Mouse (Mus musculus) v-Abl transformed pro-B cells (cell line): ENCODE measurements at regions not wholly inside any gene's neighbourhood (a gene's known extent, or its start where the extent isn't known, plus 50 kb on each side); places are given as distances from the start of the nearest gene placed in this dataset.
"Not testable (repeated sequence)": the region's sequence is repeated elsewhere in the genome, so short reads cannot be mapped to it uniquely, and the experiment has no call there.

Experiments used
- in situ Hi-C, 2 experiments: fragments of 400-800 bp; cut with MboI; formaldehyde crosslinking; loops; one replicate each; pipeline ENCODE4 v1.15.1; 2025; ENCODE audit not compliant: unreplicated experiment in 2 of 2

GRCm38 (mm10) chr1:157740725-157741665 lies 234.5 kb downstream of the Sec16b start:
- in situ Hi-C loops = loop anchor here in 1 of 2 experiments (10.0 kb wide), 1 partner anchor 914 kb away; no protein-coding TSS in a partner anchor

GRCm38 (mm10) chr1:157745611-157746010 lies 239.1 kb downstream of the Sec16b start:
- in situ Hi-C loops = loop anchor here in 1 of 2 experiments (10.0 kb wide), 1 partner anchor 909 kb away; no protein-coding TSS in a partner anchor

GRCm38 (mm10) chr1:157755015-157755649 lies 248.6 kb downstream of the Sec16b start:
- in situ Hi-C loops = no loop called here

GRCm38 (mm10) chr1:157756977-157757376 lies 250.4 kb downstream of the Sec16b start:
- in situ Hi-C loops = no loop called here

- in situ Hi-C loops = no loop called here
These were observed 251.8 kb downstream of the Sec16b start for GRCm38 (mm10) chr1:157758337-157758736.

- in situ Hi-C loops = no loop called here
These were observed 261.7 kb downstream of the Sec16b start for GRCm38 (mm10) chr1:157768201-157768600.

GRCm38 (mm10) chr1:157797711-157798110 lies 291.2 kb downstream of the Sec16b start:
- in situ Hi-C loops = no loop called here

- in situ Hi-C loops = no loop called here
These were observed 292.3 kb downstream of the Sec16b start for GRCm38 (mm10) chr1:157798561-157799553.

- in situ Hi-C loops = no loop called here
These were observed 294.6 kb downstream of the Sec16b start for GRCm38 (mm10) chr1:157801151-157801550.

- in situ Hi-C loops = no loop called here
These were observed 297.7 kb downstream of the Sec16b start for GRCm38 (mm10) chr1:157804229-157804628.

GRCm38 (mm10) chr1:157806296-157806695 lies 299.8 kb downstream of the Sec16b start:
- in situ Hi-C loops = no loop called here

- in situ Hi-C loops = no loop called here
These were observed 303.3 kb downstream of the Sec16b start for GRCm38 (mm10) chr1:157809674-157810471.

GRCm38 (mm10) chr1:157810657-157811056 lies 304.1 kb downstream of the Sec16b start:
- in situ Hi-C loops = no loop called here

- in situ Hi-C loops = no loop called here
These were observed 321.4 kb downstream of the Sec16b start for GRCm38 (mm10) chr1:157827966-157828365.

- in situ Hi-C loops = no loop called here
These were observed 325.0 kb downstream of the Sec16b start for GRCm38 (mm10) chr1:157831511-157831910.

GRCm38 (mm10) chr1:157872775-157873174 lies 366.2 kb downstream of the Sec16b start:
- in situ Hi-C loops = no loop called here

GRCm38 (mm10) chr1:157875006-157875405 lies 368.5 kb downstream of the Sec16b start:
- in situ Hi-C loops = no loop called here

- in situ Hi-C loops = not testable (repeated sequence)
These were observed 370.6 kb downstream of the Sec16b start for GRCm38 (mm10) chr1:157877117-157877516.

GRCm38 (mm10) chr1:157887146-157887545 lies 380.6 kb downstream of the Sec16b start:
- in situ Hi-C loops = no loop called here

GRCm38 (mm10) chr1:157888573-157888972 lies 382.0 kb downstream of the Sec16b start:
- in situ Hi-C loops = no loop called here
